In genomic region chr4:68620585-68620984, GRCm38 (mm10) we compare ENCODE assay signal across 30 mouse cellular contexts.
DNase-seq lines count a peak whose midpoint lies in the region; ATAC-seq and TF ChIP-seq lines count a peak whose summit lies in the region.
"Had no signal": no experiment of that assay in that cellular context is flagged by ENCODE, and none has a peak within 500 bp of the region (broad histone marks: within the 10 kb centered on the region; RNA-seq: fewer than 3 reads in every experiment).

No protein-coding gene starts in this region.

- no peak overlapping the region for H3K4me2 ChIP-seq in forebrain, embryonic 15.5 days (replicated peaks)
- H3K4me2 ChIP-seq in forebrain, embryonic 16.5 days (ENCODE audit: low read length), result no peak overlapping the region
- H3K4me2 ChIP-seq: embryonic facial prominence, embryonic 13.5 days; heart, embryonic 12.5 days; heart, embryonic 15.5 days; hindbrain, embryonic 13.5 days had no signal

- TF ChIP-seq CTCF in kidney, adult 2 months (conservative IDR thresholded peaks at IDR 0.05; ENCODE audit: insufficient read depth, insufficient read length, low read depth, low read length), result no peak

- no peaks in the 10 kb centered on the region for H3K36me3 ChIP-seq in forebrain, embryonic 15.5 days
- no peaks in the 10 kb centered on the region for H3K36me3 ChIP-seq in forebrain, embryonic 10.5 days (replicated peaks)
- no peaks in the 10 kb centered on the region for H3K36me3 ChIP-seq in forebrain, embryonic 16.5 days (ENCODE audit: control insufficient read depth, insufficient read depth)
- no peaks in the 10 kb centered on the region for H3K36me3 ChIP-seq in kidney, adult 2 months (ENCODE audit: control insufficient read depth, insufficient read depth, low read length)
- H3K36me3 ChIP-seq: embryonic facial prominence, embryonic 10.5 days; embryonic facial prominence, embryonic 13.5 days; heart, embryonic 12.5 days; heart, embryonic 15.5 days; hindbrain, embryonic 10.5 days; hindbrain, embryonic 13.5 days had no signal

- peak; percentile 73 for ATAC-seq in forebrain, embryonic 15.5 days (replicated peaks)
- peak; percentile 81 for ATAC-seq in forebrain, embryonic 16.5 days
- ATAC-seq: activated CD4-positive, CD25-positive, alpha-beta regulatory T cell, adult 4 months; CD4-positive, CD25-positive, alpha-beta regulatory T cell, adult 4 months; hindbrain, postnatal 0 days; inflammation-experienced regulatory T-cells, adult 6 months; intestine, embryonic 16.5 days had no signal

- no peak overlapping the region for H3K9ac ChIP-seq in forebrain, embryonic 15.5 days (replicated peaks)
- H3K9ac ChIP-seq in forebrain, embryonic 16.5 days (replicated peaks; ENCODE audit: low read depth, low read length), result no peak overlapping the region
- H3K9ac ChIP-seq: embryonic facial prominence, embryonic 13.5 days; heart, embryonic 12.5 days; heart, embryonic 15.5 days; hindbrain, embryonic 13.5 days had no signal

- H3K27ac ChIP-seq in forebrain, embryonic 15.5 days (replicated peaks), result no peak overlapping the region
- no peak overlapping the region for H3K27ac ChIP-seq in forebrain, embryonic 10.5 days
- no peak overlapping the region for H3K27ac ChIP-seq in forebrain, embryonic 16.5 days (ENCODE audit: low read length)
- no peak overlapping the region for H3K27ac ChIP-seq in kidney, adult 2 months (ENCODE audit: insufficient read depth, low read depth, low read length)
- H3K27ac ChIP-seq: embryonic facial prominence, embryonic 10.5 days; embryonic facial prominence, embryonic 13.5 days; heart, embryonic 15.5 days; hindbrain, embryonic 10.5 days; hindbrain, embryonic 13.5 days; hindbrain, postnatal 0 days had no signal

- no peaks in the 10 kb centered on the region for H3K4me1 ChIP-seq in forebrain, embryonic 15.5 days
- no peaks in the 10 kb centered on the region for H3K4me1 ChIP-seq in forebrain, embryonic 10.5 days
- H3K4me1 ChIP-seq in forebrain, embryonic 16.5 days (replicated peaks; ENCODE audit: control insufficient read depth, insufficient read depth, low read length), result no peaks in the 10 kb centered on the region
- no peaks in the 10 kb centered on the region for H3K4me1 ChIP-seq in kidney, adult 2 months (ENCODE audit: control insufficient read depth, insufficient read depth, low read length)
- H3K4me1 ChIP-seq: embryonic facial prominence, embryonic 10.5 days; embryonic facial prominence, embryonic 13.5 days; heart, embryonic 12.5 days; heart, embryonic 15.5 days; hindbrain, embryonic 10.5 days had no signal

- intact Hi-C loops in left cerebral cortex, postnatal 25 days (cut with DNase I), result no loop called here
- intact Hi-C loops in left cerebral cortex, postnatal 10 days (cut with DNase I), result no loop called here

- no peaks in the 10 kb centered on the region for H3K9me3 ChIP-seq in forebrain, embryonic 15.5 days
- no peaks in the 10 kb centered on the region for H3K9me3 ChIP-seq in forebrain, embryonic 10.5 days
- no peaks in the 10 kb centered on the region for H3K9me3 ChIP-seq in forebrain, embryonic 16.5 days (ENCODE audit: control insufficient read depth, low read length)
- H3K9me3 ChIP-seq: embryonic facial prominence, embryonic 10.5 days; embryonic facial prominence, embryonic 13.5 days; heart, embryonic 12.5 days; heart, embryonic 15.5 days; hindbrain, embryonic 10.5 days; hindbrain, embryonic 13.5 days had no signal

- TF ChIP-seq POLR2A in kidney, adult 2 months (IDR thresholded peaks at IDR 0.05; ENCODE audit: low read depth, low read length), result no peak

- H3K27me3 ChIP-seq in forebrain, embryonic 15.5 days, result no peaks in the 10 kb centered on the region
- no peaks in the 10 kb centered on the region for H3K27me3 ChIP-seq in forebrain, embryonic 10.5 days (ENCODE audit: poor library complexity, severe bottlenecking)
- H3K27me3 ChIP-seq in forebrain, embryonic 16.5 days (replicated peaks; ENCODE audit: control insufficient read depth, insufficient read depth, low read length), result no peaks in the 10 kb centered on the region
- no peaks in the 10 kb centered on the region for H3K27me3 ChIP-seq in kidney, adult 2 months (replicated peaks; ENCODE audit: control insufficient read depth, insufficient read depth, low read length)
- H3K27me3 ChIP-seq: embryonic facial prominence, embryonic 13.5 days; heart, embryonic 12.5 days; heart, embryonic 15.5 days; hindbrain, embryonic 13.5 days had no signal

- H3K4me3 ChIP-seq in forebrain, embryonic 15.5 days, result no peak overlapping the region
- H3K4me3 ChIP-seq in forebrain, embryonic 10.5 days, result no peak overlapping the region
- H3K4me3 ChIP-seq in forebrain, embryonic 16.5 days (replicated peaks; ENCODE audit: low read length), result no peak overlapping the region
- no peak overlapping the region for H3K4me3 ChIP-seq in kidney, adult 2 months (ENCODE audit: insufficient read depth, low read depth, low read length)
- H3K4me3 ChIP-seq: embryonic facial prominence, embryonic 10.5 days; embryonic facial prominence, embryonic 13.5 days; erythroblast, embryonic 14.5 days; heart, embryonic 12.5 days; heart, embryonic 15.5 days; hindbrain, embryonic 10.5 days; hindbrain, embryonic 13.5 days had no signal

- 78% methylated on average over 3 of the region's 3 CpGs for WGBS in forebrain, embryonic 15.5 days
- WGBS in forebrain, embryonic 10.5 days, result 90% methylated on average over 3 of the region's 3 CpGs
- WGBS in forebrain, embryonic 16.5 days, result 62% methylated on average over 3 of the region's 3 CpGs
- 87% methylated on average over 3 of the region's 3 CpGs for whole genome bisulfite sequencing in kidney, adult 2 months

- DNase-seq in forebrain, embryonic 10.5 days (ENCODE audit: extremely low spot score, low spot score), result no peak
- DNase-seq in left cerebral cortex, postnatal 25 days (ENCODE audit: low spot score in 2 of 2), result peak; percentile 14 to 43
- DNase-seq in left cerebral cortex, postnatal 10 days (ENCODE audit: extremely low spot score in 1 of 2, low spot score in 2 of 2), result no peak
- DNase-seq in kidney, adult 2 months, result no peak
- DNase-seq: adrenal gland, adult 8-10 months; adrenal gland, postnatal 25 days; cerebellum, adult 11 months; cerebellum, adult 2 months; cerebellum, adult 9-11 months; cerebellum, postnatal 36 days; embryo, embryonic 11 days; gastrocnemius, postnatal 25 days; heart, adult 18-20 months; heart, postnatal 10 days; heart, postnatal 36 days; kidney, adult 18-20 months had no signal

Comparison
In these comparisons a context has a peak if more than half of its experiments do, and no peak if none do; other contexts are left out.
1. DNase-seq: peak in left cerebral cortex, postnatal 25 days (2 of 2); none in forebrain, embryonic 10.5 days (single experiment), left cerebral cortex, postnatal 10 days (0 of 2) and kidney, adult 2 months (single experiment).